Mouse (Mus musculus) embryonic facial prominence, embryonic 15.5 days (tissue): ENCODE data around the gene Shroom3. TPM values are rescaled to one million over a fixed set of nuclear protein-coding genes. Genes with fewer than 3 reads are reported as not detected.

Experiments
- ATAC-seq: fragments of 200-750 bp; cut with Nextera tagmentation; 2 replicates; pipeline ENCODE4 v1.8.0; 2017; ENCODE audit warnings: low read depth, moderate TSS enrichment; ENCODE audit not compliant: insufficient number of reproducible peaks, low FRiP score, low TSS enrichment
- H3K27ac ChIP-seq: fragments of 300-500 bp; sonication (generic); replicated peaks from 2 replicates; pipeline ENCODE4 v1.5.1; 2015; ENCODE audit warnings: mild to moderate bottlenecking, inconsistent platforms
- H3K27me3 ChIP-seq: fragments of 300-500 bp; sonication (generic); 2 replicates; pipeline ENCODE4 v1.6.1; 2015; ENCODE audit warnings: inconsistent platforms
- H3K36me3 ChIP-seq: fragments of 300-500 bp; sonication (generic); 2 replicates; pipeline ENCODE4 v1.6.1; 2015; ENCODE audit warnings: mild to moderate bottlenecking, inconsistent platforms
- H3K4me1 ChIP-seq: fragments of 300-500 bp; sonication (generic); 2 replicates; pipeline ENCODE4 v1.6.1; 2015; ENCODE audit warnings: inconsistent platforms
- H3K4me2 ChIP-seq: fragments of 300-500 bp; sonication (generic); replicated peaks from 2 replicates; pipeline ENCODE4 v1.6.1; 2015; ENCODE audit warnings: mild to moderate bottlenecking, inconsistent platforms
- H3K4me3 ChIP-seq: fragments of 300-500 bp; sonication (generic); replicated peaks from 2 replicates; pipeline ENCODE4 v1.5.1; 2015; ENCODE audit warnings: mild to moderate bottlenecking, inconsistent platforms
- H3K9ac ChIP-seq: fragments of 300-500 bp; sonication (generic); 2 replicates; pipeline ENCODE4 v1.6.1; 2015; ENCODE audit warnings: inconsistent platforms
- H3K9me3 ChIP-seq: fragments of 300-500 bp; sonication (generic); replicated peaks from 2 replicates; pipeline ENCODE4 v1.6.1; 2016; ENCODE audit warnings: inconsistent platforms
- WGBS: fragments of 180-500 bp; shearing (Covaris S2); methylation state at CpG from one replicate; pipeline ENCODE4 v1.1.7; 2015; 5-methylcytosine and 5-hydroxymethylcytosine counted together
- polyA plus RNA-seq: library from polyadenylated mRNA; unstranded; fragments of >200 nt; fragmentation: Nextera tagmentation; extraction: Ambion mirVana; gene quantifications from 2 replicates; pipeline ENCODE4 v1.2.1, GENCODE M21; 2015

Gene Shroom3
- polyA plus RNA-seq, 1 experiment from 2014 or later = 3.9 TPM

- WGBS = 68% methylated on average over 2 of the region's 2 CpGs
- no peaks in the 10 kb centered on the region for H3K27me3 ChIP-seq
- H3K36me3 ChIP-seq = no peaks in the 10 kb centered on the region
- H3K4me2 ChIP-seq = no peak overlapping the region
- H3K27ac ChIP-seq = no peak overlapping the region
- no peak overlapping the region for H3K4me3 ChIP-seq
- ATAC-seq = no peak
- no peak overlapping the region for H3K9ac ChIP-seq
- H3K4me1 ChIP-seq = no peaks in the 10 kb centered on the region
- H3K9me3 ChIP-seq = no peaks in the 10 kb centered on the region
These were observed 297.6 kb downstream of the Shroom3 start for GRCm38 (mm10) chr5:92980862-92981261.

DNA sequence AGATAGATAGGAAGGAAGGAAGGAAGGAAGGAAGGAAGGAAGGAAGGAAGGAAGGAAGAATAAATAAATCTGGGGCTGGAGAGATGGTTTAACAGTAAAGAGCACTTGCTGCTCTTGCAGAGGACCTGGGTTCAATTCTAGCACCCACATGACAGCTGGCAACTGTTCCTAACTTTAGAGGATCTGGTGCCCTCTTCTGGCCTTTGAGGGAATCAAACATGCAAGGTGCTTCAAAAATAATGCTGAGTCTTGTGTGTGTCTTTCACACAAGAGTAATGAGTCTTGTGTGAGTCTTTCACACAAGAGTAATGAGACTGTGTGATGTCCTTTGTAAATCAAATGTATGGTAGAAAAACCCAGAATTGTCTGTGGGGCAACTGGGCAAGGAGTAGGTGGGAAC is 299.4 kb downstream of the Shroom3 start:
- no peak for ATAC-seq
- Histone ChIP-seq H3K4me2 (no peak overlapping the region), H3K36me3 (no peaks in the 10 kb centered on the region), H3K9ac (no peak overlapping the region), H3K27me3 (no peaks in the 10 kb centered on the region), H3K27ac (0 out of 2 replicates have a peak overlapping the region, but pooled peaks have one; percentile 39), H3K9me3 (no peaks in the 10 kb centered on the region), H3K4me1 (peaks cover 2% of the 10 kb centered on the region; the same call in 1 of the 2 replicates), H3K4me3 (no peak overlapping the region)

DNA sequence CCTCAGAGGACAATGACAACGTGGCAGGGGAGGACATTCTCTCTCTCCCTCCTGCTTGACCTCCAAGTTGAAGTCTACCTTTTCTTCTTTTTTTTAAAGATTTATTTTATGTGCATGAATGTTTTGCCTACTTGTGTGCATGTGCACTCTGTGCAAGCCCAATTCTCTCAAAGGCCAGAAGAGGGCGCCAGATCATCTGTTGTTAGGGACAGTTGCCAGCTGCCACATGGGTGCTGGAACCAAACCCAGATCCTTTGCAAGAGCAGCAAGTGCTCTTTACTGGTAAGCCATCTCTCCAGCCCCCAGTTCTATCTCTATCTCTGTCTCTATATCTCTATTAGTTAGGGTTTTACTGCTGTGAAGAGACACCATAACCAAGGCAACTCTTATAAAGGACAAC is 300.7 kb downstream of the Shroom3 start:
- 29% methylated on average over 2 of the region's 2 CpGs for whole genome bisulfite sequencing
- Histone ChIP-seq H3K4me3 (no peak overlapping the region), H3K9me3 (no peaks in the 10 kb centered on the region), H3K27ac (no peak overlapping the region; the same call in 1 of the 2 replicates), H3K36me3 (no peaks in the 10 kb centered on the region), H3K27me3 (no peaks in the 10 kb centered on the region), H3K9ac (no peak overlapping the region), H3K4me1 (peaks cover 12% of the 10 kb centered on the region), H3K4me2 (no peak overlapping the region)
- ATAC-seq = no peak

GRCm38 (mm10) chr5:92984692-92985091 is 301.5 kb downstream of the Shroom3 start:
- Histone ChIP-seq H3K4me2 (no peak overlapping the region), H3K27ac (no peak overlapping the region), H3K9ac (no peak overlapping the region), H3K36me3 (no peaks in the 10 kb centered on the region), H3K9me3 (no peaks in the 10 kb centered on the region), H3K4me1 (peaks cover 13% of the 10 kb centered on the region), H3K4me3 (no peak overlapping the region), H3K27me3 (no peaks in the 10 kb centered on the region)
- ATAC-seq = no peak
- WGBS = 39% methylated on average over 1 of the region's 1 CpGs

DNA sequence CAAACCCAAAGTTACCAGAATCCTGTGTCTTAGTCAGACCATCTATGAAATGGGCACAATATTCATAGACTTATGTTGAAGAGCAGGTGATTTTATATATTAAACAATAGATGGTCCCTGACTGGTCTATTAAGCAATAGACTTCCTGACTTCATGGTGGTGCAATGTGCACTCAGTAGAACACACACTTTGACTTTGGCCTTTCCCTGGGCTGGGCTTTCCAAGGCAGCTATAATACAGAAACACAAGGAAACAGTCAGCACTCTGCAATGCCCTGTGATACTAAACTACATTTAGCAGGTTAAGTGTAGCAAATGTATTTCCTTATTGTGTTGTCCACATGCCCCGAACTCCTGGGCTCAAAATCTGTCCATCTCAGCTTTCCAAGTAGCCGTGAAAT is 302.2 kb downstream of the Shroom3 start:
- WGBS = 84% methylated on average over 2 of the region's 2 CpGs
- H3K36me3 ChIP-seq = no peaks in the 10 kb centered on the region
- no peak overlapping the region for H3K4me3 ChIP-seq
- no peak for ATAC-seq
- H3K4me1 ChIP-seq = peaks cover 13% of the 10 kb centered on the region
- H3K9me3 ChIP-seq = no peaks in the 10 kb centered on the region
- H3K27ac ChIP-seq = no peak overlapping the region
- no peaks in the 10 kb centered on the region for H3K27me3 ChIP-seq
- H3K9ac ChIP-seq = no peak overlapping the region
- H3K4me2 ChIP-seq = no peak overlapping the region

DNA sequence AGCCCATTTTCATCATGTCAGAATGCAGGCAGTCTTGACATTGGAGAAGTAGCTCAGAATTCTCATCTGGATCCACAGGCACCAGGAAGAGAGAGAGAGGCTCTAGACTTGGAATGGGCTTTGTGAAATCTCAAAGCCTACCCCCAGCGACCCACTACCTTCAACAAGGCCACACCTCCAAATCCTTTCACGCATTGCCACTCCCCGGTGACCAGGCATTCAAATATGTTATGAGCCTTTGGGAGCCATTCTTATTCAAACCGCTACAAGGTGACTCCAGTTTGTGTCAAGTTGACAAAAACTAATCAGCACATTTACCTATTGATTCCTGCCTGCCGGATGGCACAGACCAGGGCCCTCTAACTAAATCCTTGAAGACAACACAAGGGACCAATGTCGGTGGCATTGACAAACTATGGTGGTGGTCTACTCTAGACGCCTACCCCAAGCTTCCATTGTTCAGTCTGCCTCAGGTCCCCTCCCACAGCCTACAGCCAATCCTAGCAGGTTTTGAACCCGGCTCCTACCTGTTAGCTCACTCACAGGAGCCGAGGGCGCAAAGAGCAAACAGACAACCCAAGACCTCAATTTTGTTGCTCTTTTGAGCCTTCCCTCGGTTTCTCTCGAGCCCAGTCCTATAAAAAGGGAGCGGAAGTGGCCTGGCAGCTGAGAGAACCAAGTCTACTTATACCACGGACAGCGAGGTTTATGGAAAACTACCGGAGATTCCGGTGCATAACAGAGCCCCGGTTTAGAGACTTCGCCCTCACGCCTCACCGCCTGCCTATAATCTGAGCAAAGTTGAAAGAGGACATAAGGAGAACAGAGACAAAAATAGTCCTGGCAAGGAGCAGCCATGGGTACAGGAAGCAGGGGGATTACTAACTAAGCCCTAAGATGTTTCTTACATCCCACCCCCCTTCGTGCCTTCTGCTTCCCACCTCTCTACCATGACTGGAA is 303.7 kb downstream of the Shroom3 start:
- Histone ChIP-seq H3K9me3 (no peaks in the 10 kb centered on the region), H3K27me3 (no peaks in the 10 kb centered on the region), H3K27ac (0 out of 2 replicates have a peak overlapping the region, but pooled peaks have one; percentile 48), H3K9ac (no peak overlapping the region), H3K4me3 (no peak overlapping the region), H3K4me1 (peaks cover 13% of the 10 kb centered on the region), H3K36me3 (no peaks in the 10 kb centered on the region), H3K4me2 (no peak overlapping the region)
- WGBS = 80% methylated on average over 22 of the region's 22 CpGs
- ATAC-seq = no peak

GRCm38 (mm10) chr5:92987891-92988768 is 304.9 kb downstream of the Shroom3 start:
- Histone ChIP-seq H3K9me3 (no peaks in the 10 kb centered on the region), H3K4me1 (peaks cover 13% of the 10 kb centered on the region), H3K27me3 (no peaks in the 10 kb centered on the region), H3K9ac (no peak overlapping the region), H3K4me2 (0 out of 2 replicates have a peak overlapping the region, but pooled peaks have one; percentile 17), H3K4me3 (no peak overlapping the region), H3K36me3 (no peaks in the 10 kb centered on the region), H3K27ac (0 out of 2 replicates have a peak overlapping the region, but pooled peaks have one; percentile 49)
- whole genome bisulfite sequencing = 17% methylated on average over 16 of the region's 16 CpGs
- ATAC-seq = peak; percentile 41; the same call in 1 of the 2 replicates

- 0 out of 2 replicates have a peak overlapping the region, but pooled peaks have one; percentile 17 for H3K4me2 ChIP-seq
- H3K4me3 ChIP-seq = no peak overlapping the region
- H3K27me3 ChIP-seq = no peaks in the 10 kb centered on the region
- ATAC-seq = no peak
- peaks cover 13% of the 10 kb centered on the region for H3K4me1 ChIP-seq
- no peak overlapping the region for H3K9ac ChIP-seq
- no peaks in the 10 kb centered on the region for H3K9me3 ChIP-seq
- H3K36me3 ChIP-seq = no peaks in the 10 kb centered on the region
- WGBS = 18% methylated on average over 15 of the region's 15 CpGs
- H3K27ac ChIP-seq = 0 out of 2 replicates have a peak overlapping the region, but pooled peaks have one; percentile 49
These were observed 305.6 kb downstream of the Shroom3 start for GRCm38 (mm10) chr5:92988769-92989356.

DNA sequence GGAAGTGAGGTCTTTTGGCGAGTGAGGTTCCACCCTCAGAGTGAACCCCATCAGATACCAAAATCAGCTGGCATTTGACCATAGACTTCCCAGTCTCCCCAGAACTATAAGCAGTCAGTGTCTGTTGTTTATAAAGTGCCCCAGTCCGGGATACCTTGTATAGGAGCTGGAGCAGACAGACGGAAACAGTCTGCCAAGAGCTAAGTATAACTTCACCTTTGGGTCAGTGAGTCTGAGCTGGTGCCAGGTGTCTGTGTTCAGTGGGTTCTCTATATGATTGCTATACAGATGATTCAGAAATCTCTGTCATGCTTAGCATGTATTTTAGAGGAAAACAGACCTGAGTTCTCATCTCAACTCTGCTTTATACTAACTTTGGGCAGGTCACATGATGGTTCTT is 308.9 kb downstream of the Shroom3 start:
- Histone ChIP-seq H3K4me3 (no peak overlapping the region), H3K9me3 (no peaks in the 10 kb centered on the region), H3K27me3 (no peaks in the 10 kb centered on the region), H3K4me1 (peaks cover 22% of the 10 kb centered on the region), H3K36me3 (no peaks in the 10 kb centered on the region), H3K9ac (no peak overlapping the region), H3K4me2 (no peak overlapping the region), H3K27ac (no peak overlapping the region)
- WGBS = 73% methylated on average over 3 of the region's 3 CpGs
- no peak for ATAC-seq

- H3K9me3 ChIP-seq = no peaks in the 10 kb centered on the region
- H3K27ac ChIP-seq = no peak overlapping the region
- H3K36me3 ChIP-seq = no peaks in the 10 kb centered on the region
- peaks cover 28% of the 10 kb centered on the region for H3K4me1 ChIP-seq
- H3K9ac ChIP-seq = no peak overlapping the region
- no peak for ATAC-seq
- no peaks in the 10 kb centered on the region for H3K27me3 ChIP-seq
- WGBS = 89% methylated on average over 6 of the region's 6 CpGs
- no peak overlapping the region for H3K4me2 ChIP-seq
- no peak overlapping the region for H3K4me3 ChIP-seq
These were observed 311.1 kb downstream of the Shroom3 start for GRCm38 (mm10) chr5:92994309-92994708.

DNA sequence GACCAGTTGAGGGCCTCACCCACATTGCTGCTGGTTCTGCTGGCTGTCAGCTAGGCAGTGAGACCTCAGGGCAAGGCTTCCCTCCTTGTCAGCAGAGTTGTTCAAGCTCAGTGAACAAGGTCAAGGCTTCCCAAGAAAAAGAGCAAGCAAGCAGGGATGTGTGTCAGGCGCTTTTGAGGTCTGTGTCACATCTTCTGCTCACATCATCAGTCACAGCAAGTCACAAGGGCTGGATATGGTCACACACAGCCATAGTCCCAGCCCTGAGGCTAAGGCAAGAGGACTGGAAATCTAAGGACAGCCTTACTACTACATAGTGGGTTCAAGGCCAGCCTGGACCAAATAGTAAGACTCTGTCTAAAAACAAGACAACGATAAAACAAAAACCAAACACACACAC is 311.6 kb downstream of the Shroom3 start:
- no peaks in the 10 kb centered on the region for H3K27me3 ChIP-seq
- peaks cover 28% of the 10 kb centered on the region for H3K4me1 ChIP-seq
- WGBS = 91% methylated on average over 2 of the region's 2 CpGs
- H3K36me3 ChIP-seq = no peaks in the 10 kb centered on the region
- H3K4me2 ChIP-seq = no peak overlapping the region
- H3K4me3 ChIP-seq = no peak overlapping the region
- no peak for ATAC-seq
- no peaks in the 10 kb centered on the region for H3K9me3 ChIP-seq
- H3K9ac ChIP-seq = no peak overlapping the region
- no peak overlapping the region for H3K27ac ChIP-seq
